Mouse (Mus musculus) kidney, embryonic 16.5 days (tissue): ENCODE measurements around the gene Gna15. TPM values are rescaled to one million over a fixed set of nuclear protein-coding genes. Genes with fewer than 3 reads are reported as not detected.
A peak's percentile ranks its signal among the peaks of the same experiment; 100 is the strongest.

Experiments
- ATAC-seq: fragments of 200-750 bp; cut with Nextera tagmentation; 2 replicates; pipeline ENCODE4 v1.8.0; 2017; ENCODE audit warnings: moderate TSS enrichment; ENCODE audit not compliant: low FRiP score, low TSS enrichment
- H3K27ac ChIP-seq: fragments of 300-500 bp; sonication (generic); 2 replicates; pipeline ENCODE4 v1.5.1; 2014; ENCODE audit warnings: low read length
- H3K27me3 ChIP-seq: fragments of 300-500 bp; sonication (generic); 2 replicates; pipeline ENCODE4 v1.6.1; 2014; ENCODE audit warnings: low read length, control low read depth, mixed read lengths; ENCODE audit not compliant: insufficient read depth
- H3K36me3 ChIP-seq: fragments of 300-500 bp; sonication (generic); 2 replicates; pipeline ENCODE4 v1.6.1; 2014; ENCODE audit warnings: low read length, control low read depth, mixed read lengths; ENCODE audit not compliant: insufficient read depth
- H3K4me1 ChIP-seq: fragments of 300-500 bp; sonication (generic); 2 replicates; pipeline ENCODE4 v1.6.1; 2014; ENCODE audit warnings: low read length, control low read depth, mixed read lengths; ENCODE audit not compliant: insufficient read depth
- H3K4me2 ChIP-seq: fragments of 300-500 bp; sonication (generic); replicated peaks from 2 replicates; pipeline ENCODE4 v1.6.1; 2014; ENCODE audit warnings: low read depth, low read length
- H3K4me3 ChIP-seq: fragments of 300-500 bp; sonication (generic); 2 replicates; pipeline ENCODE4 v1.5.1; 2014; ENCODE audit warnings: mild to moderate bottlenecking, low read length
- H3K9ac ChIP-seq: fragments of 300-500 bp; sonication (generic); replicated peaks from 2 replicates; pipeline ENCODE4 v1.6.1; 2014; ENCODE audit warnings: low read length
- H3K9me3 ChIP-seq: fragments of 300-500 bp; sonication (generic); 2 replicates; pipeline ENCODE4 v1.6.1; 2016; ENCODE audit warnings: low read length, control low read depth
- WGBS: fragments of 180-500 bp; shearing (Covaris S2); extraction: QIAGEN DNeasy Blood & Tissue Kit; methylation state at CpG from one replicate; pipeline ENCODE4 v1.1.7; 2014; 5-methylcytosine and 5-hydroxymethylcytosine counted together
- polyA plus RNA-seq: library from polyadenylated mRNA; unstranded; fragments of >200 nt; fragmentation: Nextera tagmentation; extraction: Ambion mirVana; gene quantifications from 2 replicates; pipeline ENCODE4 v1.2.1, GENCODE M21; 2015

Gna15 gene
- polyA plus RNA-seq, 1 experiment from 2014 or later: 0.70 TPM

- Histone ChIP-seq H3K27ac (no peak overlapping the region), H3K4me1 (peaks cover 20% of the 10 kb centered on the region), H3K4me3 (no peak overlapping the region), H3K9me3 (peaks cover 4% of the 10 kb centered on the region; the same call in 1 of the 2 replicates), H3K27me3 (no peaks in the 10 kb centered on the region), H3K9ac (no peak overlapping the region), H3K36me3 (peaks cover 3% of the 10 kb centered on the region; the same call in 1 of the 2 replicates), H3K4me2 (no peak overlapping the region)
- no peak for ATAC-seq
- WGBS: 11% methylated on average over 1 of the region's 1 CpGs
Observed at GRCm38 (mm10) chr10:81557491-81557890, 33.5 kb upstream of the Gna15 start.

- no peak for ATAC-seq
- peaks cover 4% of the 10 kb centered on the region; the same call in 1 of the 2 replicates for H3K9me3 ChIP-seq
- H3K36me3 ChIP-seq: 0 out of 2 replicates have a peak, but pooled peaks cover under 1% of the 10 kb centered on the region
- H3K4me1 ChIP-seq: peaks cover 18% of the 10 kb centered on the region
- no peak overlapping the region for H3K27ac ChIP-seq
- no peak overlapping the region for H3K4me2 ChIP-seq
- no peak overlapping the region for H3K9ac ChIP-seq
- no peaks in the 10 kb centered on the region for H3K27me3 ChIP-seq
- H3K4me3 ChIP-seq: no peak overlapping the region
- 78% methylated on average over 3 of the region's 3 CpGs for WGBS
Observed at GRCm38 (mm10) chr10:81556282-81556681, 32.3 kb upstream of the Gna15 start.

GRCm38 (mm10) chr10:81553807-81554755 lies 30.1 kb upstream of the Gna15 start:
- Histone ChIP-seq H3K4me2 (no peak overlapping the region), H3K9me3 (peaks cover 4% of the 10 kb centered on the region; the same call in 1 of the 2 replicates), H3K4me3 (no peak overlapping the region), H3K27me3 (no peaks in the 10 kb centered on the region), H3K9ac (no peak overlapping the region), H3K27ac (no peak overlapping the region), H3K36me3 (no peaks in the 10 kb centered on the region), H3K4me1 (peaks cover 11% of the 10 kb centered on the region)
- ATAC-seq: no peak
- 72% methylated on average over 6 of the region's 6 CpGs for WGBS

GRCm38 (mm10) chr10:81553232-81553631 lies 29.2 kb upstream of the Gna15 start:
- Histone ChIP-seq H3K4me2 (no peak overlapping the region), H3K4me3 (no peak overlapping the region), H3K9ac (no peak overlapping the region), H3K27me3 (no peaks in the 10 kb centered on the region), H3K36me3 (no peaks in the 10 kb centered on the region), H3K27ac (no peak overlapping the region), H3K4me1 (peaks cover 7% of the 10 kb centered on the region), H3K9me3 (peaks cover 4% of the 10 kb centered on the region; the same call in 1 of the 2 replicates)
- no peak for ATAC-seq
- WGBS: 84% methylated on average over 5 of the region's 5 CpGs

GRCm38 (mm10) chr10:81551597-81552102 lies 27.6 kb upstream of the Gna15 start:
- peak overlapping the region; percentile 68; the same call in 1 of the 2 replicates for H3K27ac ChIP-seq
- no peaks in the 10 kb centered on the region for H3K36me3 ChIP-seq
- no peaks in the 10 kb centered on the region for H3K27me3 ChIP-seq
- peak; percentile 91 for ATAC-seq
- H3K4me1 ChIP-seq: peaks cover 7% of the 10 kb centered on the region
- H3K9me3 ChIP-seq: peaks cover 4% of the 10 kb centered on the region; the same call in 1 of the 2 replicates
- WGBS: 4% methylated on average over 12 of the region's 12 CpGs
- peak overlapping the region; percentile 44; the same call in 1 of the 2 replicates for H3K9ac ChIP-seq
- no peak overlapping the region for H3K4me3 ChIP-seq
- H3K4me2 ChIP-seq: no peak overlapping the region; the same call in 1 of the 2 replicates

- ATAC-seq: no peak
Observed at GRCm38 (mm10) chr10:81550257-81550656, 26.2 kb upstream of the Gna15 start.

GRCm38 (mm10) chr10:81548944-81549343 lies 24.9 kb upstream of the Gna15 start:
- 70% methylated on average over 5 of the region's 5 CpGs for WGBS
- Histone ChIP-seq H3K27ac (no peak overlapping the region), H3K27me3 (no peaks in the 10 kb centered on the region), H3K9ac (no peak overlapping the region), H3K9me3 (peaks cover 4% of the 10 kb centered on the region; the same call in 1 of the 2 replicates), H3K36me3 (no peaks in the 10 kb centered on the region), H3K4me1 (peaks cover 14% of the 10 kb centered on the region), H3K4me2 (no peak overlapping the region), H3K4me3 (no peak overlapping the region)
- ATAC-seq: no peak

More at GRCm38 (mm10) chr10:81550257-81550656, 26.2 kb upstream of the Gna15 start:
- Histone ChIP-seq H3K4me3 (no peak overlapping the region), H3K9ac (no peak overlapping the region), H3K27ac (no peak overlapping the region), H3K36me3 (no peaks in the 10 kb centered on the region), H3K4me1 (peaks cover 11% of the 10 kb centered on the region), H3K27me3 (no peaks in the 10 kb centered on the region), H3K9me3 (peaks cover 4% of the 10 kb centered on the region; the same call in 1 of the 2 replicates), H3K4me2 (no peak overlapping the region)
- 11% methylated on average over 7 of the region's 7 CpGs for WGBS

- H3K27me3 ChIP-seq: no peaks in the 10 kb centered on the region
- no peak for ATAC-seq
- H3K9me3 ChIP-seq: no peaks in the 10 kb centered on the region
- 90% methylated on average over 13 of the region's 13 CpGs for WGBS
- no peak overlapping the region for H3K27ac ChIP-seq
- no peaks in the 10 kb centered on the region for H3K36me3 ChIP-seq
- peak overlapping the region; percentile 31; the same call in 1 of the 2 replicates for H3K9ac ChIP-seq
- no peak overlapping the region for H3K4me3 ChIP-seq
- peaks cover 34% of the 10 kb centered on the region for H3K4me1 ChIP-seq
- no peak overlapping the region for H3K4me2 ChIP-seq
Observed at GRCm38 (mm10) chr10:81546788-81547571, 23.0 kb upstream of the Gna15 start.

GRCm38 (mm10) chr10:81546332-81546731 lies 22.3 kb upstream of the Gna15 start:
- H3K36me3 ChIP-seq: no peaks in the 10 kb centered on the region
- H3K9me3 ChIP-seq: no peaks in the 10 kb centered on the region
- no peak for ATAC-seq
- WGBS: 80% methylated on average over 5 of the region's 5 CpGs
- no peak overlapping the region for H3K27ac ChIP-seq
- no peak overlapping the region for H3K4me2 ChIP-seq
- no peak overlapping the region for H3K4me3 ChIP-seq
- peaks cover 34% of the 10 kb centered on the region for H3K4me1 ChIP-seq
- H3K27me3 ChIP-seq: no peaks in the 10 kb centered on the region
- peak overlapping the region; percentile 31; the same call in 1 of the 2 replicates for H3K9ac ChIP-seq
